Mouse (Mus musculus) bone marrow, adult 2 months (tissue): ENCODE results near the gene 1700017B05Rik.

ENCODE experiments used
- CTCF ChIP-seq: fragments of 200-500 bp; IDR thresholded peaks from 2 replicates; pipeline ENCODE4 v1.5.1; 2011; ENCODE audit warnings: low read length, control low read depth; ENCODE audit not compliant: control insufficient read depth, insufficient read depth
- POLR2A ChIP-seq: fragments of 200-500 bp; IDR thresholded peaks from 2 replicates; pipeline ENCODE4 v1.6.1; 2011; ENCODE audit warnings: low read depth, mild to moderate bottlenecking, control low read depth, low read length, borderline replicate concordance; ENCODE audit not compliant: control insufficient read depth

DNA sequence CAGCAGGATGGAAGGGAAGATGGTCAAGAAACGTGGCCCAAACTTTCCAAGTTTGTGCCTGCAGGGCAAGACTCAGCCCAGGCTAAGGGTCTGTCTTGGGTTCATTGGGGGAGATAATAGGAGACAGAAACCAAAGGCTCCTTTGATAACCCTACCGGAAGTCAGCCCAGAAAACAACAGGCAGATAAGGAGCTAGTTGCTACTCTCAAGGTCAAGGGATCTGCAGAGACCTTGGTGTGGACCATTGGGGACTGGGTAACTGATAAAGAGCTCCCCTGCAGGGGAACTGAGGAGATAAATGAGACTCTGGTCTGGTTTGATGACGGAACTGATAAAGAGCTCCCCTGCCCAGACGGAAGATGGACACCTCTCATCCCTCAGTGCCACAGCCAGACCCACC is 45.0 kb upstream of the 1700017B05Rik start:
- TF ChIP-seq CTCF (no peak), POLR2A (no peak)
